Mouse (Mus musculus): ENCODE measurements around the gene Adgrg2. TPM values are rescaled to one million over a fixed set of nuclear protein-coding genes. Genes with fewer than 3 reads are reported as not detected.
A peak's percentile ranks its signal among the peaks of the same experiment; 100 is the strongest.

Gene Adgrg2
- 0.15 and 0.20 TPM in 2 replicates for polyA plus RNA-seq (2015; fragmentation: Nextera tagmentation; extraction: Ambion mirVana)

DNA sequence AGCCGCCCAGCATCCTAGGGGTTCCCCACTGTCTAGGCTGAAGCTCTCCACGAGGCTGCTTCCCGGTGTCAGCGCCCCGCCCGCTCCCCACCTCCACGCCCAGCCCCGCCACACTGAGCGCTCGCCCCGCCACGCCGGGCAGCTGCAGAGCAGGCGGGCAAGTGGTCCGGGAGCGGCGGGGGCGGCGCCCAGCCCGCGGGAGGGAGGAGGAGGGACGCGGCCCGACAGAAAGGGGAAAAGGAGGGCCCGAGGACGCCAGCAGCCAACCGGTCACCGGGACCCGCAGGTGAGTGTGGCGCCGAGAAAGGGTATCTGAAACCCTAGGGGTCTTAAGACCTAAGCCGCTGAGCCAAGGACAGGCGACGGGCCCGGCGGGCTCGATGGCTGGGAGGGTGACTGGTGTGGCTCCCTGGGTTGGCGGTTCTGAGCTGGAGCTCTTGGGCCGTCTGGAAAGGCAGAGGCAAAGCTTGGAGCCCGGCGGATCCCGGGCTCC is at the start of gene Adgrg2:
Gene Adgrg2, plus strand, starts transcription at position 227 of the 493 bp plus-strand sequence.
- WGBS (ENCODE audit: insufficient replicate concordance): 14% methylated on average over 41 of the region's 42 CpGs

DNA sequence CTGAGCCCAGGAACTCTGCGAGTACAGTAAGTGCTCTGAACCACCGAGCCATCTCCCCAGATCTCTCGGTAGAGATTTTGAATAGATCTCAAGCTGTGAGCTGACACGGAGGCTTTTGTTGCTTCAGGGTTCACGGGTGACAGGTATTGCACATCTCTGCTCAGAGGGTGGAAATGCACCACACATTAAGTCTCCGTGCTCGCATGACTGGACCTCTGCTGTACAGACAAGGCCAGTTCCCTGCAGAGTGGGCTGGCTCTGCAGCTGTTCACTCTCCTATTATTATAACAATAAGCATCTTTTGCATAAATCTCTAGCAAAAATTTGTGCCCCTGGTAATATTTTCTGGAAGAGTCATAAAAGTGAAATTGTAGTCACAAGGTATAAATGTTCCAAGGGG is 39.5 kb upstream of the Adgrg2 start:
- Histone ChIP-seq H3K36me3 (replicated peaks) (no peaks in the 10 kb centered on the region), H3K4me2 (no peak overlapping the region), H3K4me1 (replicated peaks) (no peaks in the 10 kb centered on the region), H3K27me3 (no peaks in the 10 kb centered on the region), H3K9me3 (replicated peaks) (no peaks in the 10 kb centered on the region), H3K4me3 (replicated peaks) (no peak overlapping the region), H3K9ac (no peak overlapping the region), H3K27ac (replicated peaks) (no peak overlapping the region)
- 64% methylated on average over 7 of the region's 7 CpGs for WGBS (ENCODE audit: insufficient replicate concordance)
- no peak for ATAC-seq (ENCODE audit: insufficient read depth)

More for the DNA sequence above, at the start of gene Adgrg2:
- H3K36me3 ChIP-seq (replicated peaks): no peaks in the 10 kb centered on the region
- peak within 1 kb of the TSS; percentile 39 for H3K4me3 ChIP-seq (replicated peaks)
- H3K4me2 ChIP-seq: peak within 1 kb of the TSS; percentile 61
- no peaks in the 10 kb centered on the region for H3K4me1 ChIP-seq (replicated peaks)
- H3K27me3 ChIP-seq: peaks cover 31% of the 10 kb centered on the region
- H3K27ac ChIP-seq (replicated peaks): no peak within 1 kb of the TSS
- ATAC-seq (ENCODE audit: insufficient read depth): 0 out of 2 replicates have a peak, but pooled peaks have one; percentile 40
- no peak within 1 kb of the TSS for H3K9ac ChIP-seq
- H3K9me3 ChIP-seq (replicated peaks): no peaks in the 10 kb centered on the region

DNA sequence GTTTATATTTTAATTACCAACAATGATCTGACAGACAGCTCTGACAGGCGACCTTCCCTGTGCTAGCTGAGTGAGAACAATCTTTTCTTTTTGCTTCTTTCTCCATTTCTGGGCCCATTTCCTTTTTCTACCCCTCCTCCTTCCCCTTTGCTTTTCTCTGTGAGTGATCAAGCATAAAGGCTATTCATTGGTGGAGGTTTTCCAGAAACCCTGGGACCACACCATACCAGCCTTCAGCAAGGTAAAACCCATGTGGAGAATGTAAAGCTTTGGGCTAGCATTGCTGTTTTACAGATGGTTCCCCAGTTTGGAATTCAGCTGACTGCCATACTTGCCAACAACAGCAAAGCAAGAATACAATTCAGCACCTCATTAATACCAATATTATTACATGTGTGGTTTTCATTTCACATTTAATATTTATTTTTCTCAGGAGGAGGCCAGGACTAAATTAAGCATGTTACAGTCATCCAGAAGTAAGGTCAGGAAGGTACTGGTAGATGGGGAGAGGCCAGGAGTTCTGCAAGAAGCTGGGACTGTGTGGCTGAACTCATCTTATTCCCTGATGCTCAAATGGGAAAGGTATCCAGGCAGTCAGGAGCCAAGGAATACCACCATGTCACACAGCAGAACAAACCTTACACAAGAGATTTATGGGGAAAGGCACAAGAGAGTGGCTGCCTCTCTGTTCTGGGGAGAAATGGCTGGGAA is 38.4 kb upstream of the Adgrg2 start:
- H3K4me3 ChIP-seq (replicated peaks): no peak overlapping the region
- H3K27ac ChIP-seq (replicated peaks): no peak overlapping the region
- no peak overlapping the region for H3K9ac ChIP-seq
- no peaks in the 10 kb centered on the region for H3K4me1 ChIP-seq (replicated peaks)
- ATAC-seq (ENCODE audit: insufficient read depth): no peak
- no peaks in the 10 kb centered on the region for H3K27me3 ChIP-seq
- no peaks in the 10 kb centered on the region for H3K9me3 ChIP-seq (replicated peaks)
- 15% methylated on average over 1 of the region's 1 CpGs for WGBS (ENCODE audit: insufficient replicate concordance)
- H3K36me3 ChIP-seq (replicated peaks): no peaks in the 10 kb centered on the region
- no peak overlapping the region for H3K4me2 ChIP-seq

DNA sequence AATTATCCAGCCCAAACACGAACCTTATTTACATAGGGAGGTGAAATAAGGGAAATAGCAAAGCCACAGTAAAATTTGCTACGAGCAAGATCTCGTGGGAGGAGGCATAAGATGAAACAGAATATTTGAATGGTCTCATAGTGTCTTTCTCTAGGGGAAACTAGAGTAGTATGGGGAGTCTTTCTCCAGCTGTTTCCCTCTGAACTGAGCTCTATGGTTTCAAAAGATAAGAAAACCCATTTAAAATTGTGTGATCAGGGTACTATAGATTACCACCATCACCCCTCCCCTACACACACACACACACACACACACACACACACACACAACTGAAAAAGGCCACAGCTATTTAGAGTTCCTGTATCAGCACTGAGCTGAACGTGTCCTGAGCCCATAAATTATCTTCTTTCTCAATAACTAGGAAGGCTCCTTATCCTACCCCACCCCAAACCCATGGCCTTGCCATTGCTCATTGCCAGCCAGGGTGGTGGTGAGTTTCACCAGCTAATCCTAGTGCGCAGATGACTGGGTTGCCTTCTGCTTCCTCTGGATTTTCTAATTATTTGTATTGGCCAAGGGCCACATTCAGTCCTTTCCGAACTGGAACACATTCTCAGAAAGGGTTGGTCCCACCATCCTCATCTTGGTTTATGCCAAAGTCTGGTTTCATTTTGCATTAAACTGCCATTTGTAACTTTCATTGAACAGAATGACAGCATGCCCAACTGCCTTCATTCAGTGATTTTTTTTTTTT is 5.6 kb upstream of the Adgrg2 start:
- Histone ChIP-seq H3K4me3 (replicated peaks) (no peak overlapping the region), H3K36me3 (replicated peaks) (no peaks in the 10 kb centered on the region), H3K27ac (replicated peaks) (no peak overlapping the region), H3K4me1 (replicated peaks) (no peaks in the 10 kb centered on the region), H3K27me3 (0 out of 2 replicates have a peak, but pooled peaks cover under 1% of the 10 kb centered on the region), H3K9me3 (replicated peaks) (no peaks in the 10 kb centered on the region), H3K9ac (no peak overlapping the region), H3K4me2 (no peak overlapping the region)
- ATAC-seq (ENCODE audit: insufficient read depth): peak; percentile 88
- WGBS (ENCODE audit: insufficient replicate concordance): 29% methylated on average over 6 of the region's 6 CpGs

DNA sequence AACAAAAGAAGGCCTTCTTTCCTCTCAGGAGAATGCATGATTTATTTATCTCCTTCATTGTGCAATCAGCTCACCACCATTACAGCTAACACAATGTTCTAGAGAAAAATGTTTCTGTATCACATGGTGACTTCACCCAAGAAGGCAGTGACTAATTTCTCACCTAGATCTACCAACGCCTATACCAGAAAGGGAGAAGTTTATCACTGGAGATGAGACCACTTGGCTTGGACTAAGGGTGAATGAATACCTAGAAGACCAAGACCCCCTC is 5.1 kb upstream of the Adgrg2 start:
- 43% methylated on average over 1 of the region's 1 CpGs for WGBS (ENCODE audit: insufficient replicate concordance)
- no peaks in the 10 kb centered on the region for H3K9me3 ChIP-seq (replicated peaks)
- no peak overlapping the region for H3K4me2 ChIP-seq
- peaks cover 5% of the 10 kb centered on the region; the same call in 1 of the 2 replicates for H3K27me3 ChIP-seq
- H3K9ac ChIP-seq: no peak overlapping the region
- no peak overlapping the region for H3K4me3 ChIP-seq (replicated peaks)
- H3K4me1 ChIP-seq (replicated peaks): no peaks in the 10 kb centered on the region
- H3K27ac ChIP-seq (replicated peaks): no peak overlapping the region
- H3K36me3 ChIP-seq (replicated peaks): no peaks in the 10 kb centered on the region
- ATAC-seq (ENCODE audit: insufficient read depth): no peak

DNA sequence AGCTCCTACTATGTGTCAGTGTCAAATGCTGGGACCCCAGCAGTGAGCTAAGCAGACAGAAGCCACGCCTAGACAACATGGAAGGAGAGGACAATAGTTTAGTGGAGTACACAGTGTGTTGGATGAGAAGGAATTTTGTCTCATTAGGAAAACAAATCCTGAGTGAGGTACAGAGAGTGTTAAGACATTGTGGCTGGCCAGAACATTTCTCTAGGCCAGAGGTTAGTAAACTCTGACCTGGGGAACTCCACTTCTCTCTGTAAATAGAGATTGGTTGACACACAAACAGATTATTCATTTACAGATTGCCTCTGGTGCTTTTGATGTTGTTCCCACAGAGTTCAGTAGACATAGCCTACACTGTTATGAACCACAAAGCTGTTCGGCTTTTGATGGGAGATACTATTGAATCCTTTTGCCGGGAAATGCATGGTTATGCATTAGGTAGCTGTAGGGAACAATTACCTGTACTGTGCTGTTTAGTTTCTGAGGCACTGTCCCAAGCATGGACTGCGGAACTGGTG is 22.5 kb downstream of the Adgrg2 start:
- Histone ChIP-seq H3K4me3 (replicated peaks) (no peak overlapping the region), H3K36me3 (replicated peaks) (no peaks in the 10 kb centered on the region), H3K27me3 (no peaks in the 10 kb centered on the region; the same call in 1 of the 2 replicates), H3K4me1 (replicated peaks) (no peaks in the 10 kb centered on the region), H3K9ac (no peak overlapping the region), H3K4me2 (no peak overlapping the region), H3K9me3 (replicated peaks) (no peaks in the 10 kb centered on the region), H3K27ac (replicated peaks) (no peak overlapping the region)
- ATAC-seq (ENCODE audit: insufficient read depth): peak; percentile 68
- WGBS (ENCODE audit: insufficient replicate concordance): 52% methylated on average over 4 of the region's 4 CpGs

DNA sequence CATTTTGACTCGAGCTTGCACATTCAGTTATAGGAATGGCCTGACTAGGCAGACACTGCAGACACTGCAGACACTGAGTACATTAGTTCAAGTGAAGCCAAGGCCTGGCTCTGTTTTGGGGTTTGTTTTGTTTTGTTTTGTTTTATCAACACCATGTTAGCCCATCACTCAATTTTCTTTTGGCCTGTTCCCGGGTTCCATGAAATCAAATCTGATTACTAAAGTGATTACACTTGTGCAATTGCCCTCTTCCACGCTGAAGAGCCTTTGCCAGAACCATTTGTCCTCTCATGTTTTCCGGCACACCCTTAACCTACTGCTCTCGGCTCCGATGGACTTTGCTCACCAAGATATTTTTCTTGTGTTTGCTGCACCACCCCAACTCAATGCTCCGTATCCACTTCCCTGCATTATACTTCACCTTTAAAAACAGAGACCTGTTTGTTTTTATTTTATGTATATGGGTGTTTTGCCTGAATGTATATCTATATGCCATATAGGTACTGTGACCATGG is 23.4 kb downstream of the Adgrg2 start:
- Histone ChIP-seq H3K36me3 (replicated peaks) (no peaks in the 10 kb centered on the region), H3K4me1 (replicated peaks) (no peaks in the 10 kb centered on the region), H3K9ac (no peak overlapping the region), H3K27ac (replicated peaks) (no peak overlapping the region), H3K9me3 (replicated peaks) (no peaks in the 10 kb centered on the region), H3K4me2 (no peak overlapping the region), H3K27me3 (no peaks in the 10 kb centered on the region; the same call in 1 of the 2 replicates), H3K4me3 (replicated peaks) (no peak overlapping the region)
- WGBS (ENCODE audit: insufficient replicate concordance): 63% methylated on average over 7 of the region's 7 CpGs
- no peak for ATAC-seq (ENCODE audit: insufficient read depth)

DNA sequence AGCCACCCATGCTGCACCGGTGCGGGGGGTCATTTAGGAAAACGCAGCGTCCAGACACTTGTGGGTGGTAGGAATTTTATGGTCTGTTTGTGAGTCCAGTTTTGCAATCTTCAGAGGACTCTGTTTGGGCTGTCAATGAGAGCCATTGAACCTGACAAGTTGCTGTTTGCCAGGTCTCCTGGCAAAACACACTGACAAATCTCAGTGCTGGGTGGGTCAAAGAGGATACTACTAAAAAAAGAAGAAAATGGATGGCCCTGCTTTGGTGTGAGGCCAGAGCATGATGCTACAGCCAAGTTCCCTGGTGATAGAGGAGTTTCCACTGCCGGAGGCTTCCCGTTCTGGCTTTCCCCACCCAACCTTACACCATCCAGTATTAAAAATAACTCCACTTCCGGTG is 27.9 kb downstream of the Adgrg2 start:
- H3K9me3 ChIP-seq (replicated peaks): no peaks in the 10 kb centered on the region
- H3K27me3 ChIP-seq: no peaks in the 10 kb centered on the region
- no peaks in the 10 kb centered on the region for H3K36me3 ChIP-seq (replicated peaks)
- no peak for ATAC-seq (ENCODE audit: insufficient read depth)
- no peak overlapping the region for H3K27ac ChIP-seq (replicated peaks)
- H3K9ac ChIP-seq: no peak overlapping the region
- H3K4me1 ChIP-seq (replicated peaks): no peaks in the 10 kb centered on the region
- WGBS (ENCODE audit: insufficient replicate concordance): 62% methylated on average over 7 of the region's 7 CpGs
- H3K4me2 ChIP-seq: no peak overlapping the region
- no peak overlapping the region for H3K4me3 ChIP-seq (replicated peaks)

DNA sequence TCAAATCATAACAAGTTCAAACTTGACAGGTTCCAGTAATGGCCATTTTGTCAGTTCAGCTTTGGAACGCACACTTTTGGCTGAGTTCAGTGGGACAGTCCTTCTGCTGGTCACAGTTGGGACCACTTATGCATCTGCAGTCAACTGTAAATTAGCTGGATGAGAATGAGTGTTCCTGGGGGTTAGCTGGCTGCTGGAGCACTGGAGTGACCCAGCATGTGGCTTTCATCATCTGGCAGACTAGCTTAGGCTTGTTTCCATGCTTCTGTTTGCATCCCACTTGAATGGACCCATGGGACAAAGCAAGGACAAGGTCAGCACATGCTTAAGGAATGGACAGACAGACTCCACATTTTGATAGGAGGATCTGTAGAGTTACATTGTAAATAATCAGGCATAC is 33.2 kb downstream of the Adgrg2 start:
- no peaks in the 10 kb centered on the region for H3K36me3 ChIP-seq (replicated peaks)
- ATAC-seq (ENCODE audit: insufficient read depth): no peak
- no peaks in the 10 kb centered on the region for H3K27me3 ChIP-seq
- H3K4me2 ChIP-seq: no peak overlapping the region
- no peak overlapping the region for H3K27ac ChIP-seq (replicated peaks)
- WGBS (ENCODE audit: insufficient replicate concordance): 60% methylated on average over 1 of the region's 1 CpGs
- no peaks in the 10 kb centered on the region for H3K9me3 ChIP-seq (replicated peaks)
- no peak overlapping the region for H3K4me3 ChIP-seq (replicated peaks)
- no peaks in the 10 kb centered on the region for H3K4me1 ChIP-seq (replicated peaks)
- no peak overlapping the region for H3K9ac ChIP-seq

DNA sequence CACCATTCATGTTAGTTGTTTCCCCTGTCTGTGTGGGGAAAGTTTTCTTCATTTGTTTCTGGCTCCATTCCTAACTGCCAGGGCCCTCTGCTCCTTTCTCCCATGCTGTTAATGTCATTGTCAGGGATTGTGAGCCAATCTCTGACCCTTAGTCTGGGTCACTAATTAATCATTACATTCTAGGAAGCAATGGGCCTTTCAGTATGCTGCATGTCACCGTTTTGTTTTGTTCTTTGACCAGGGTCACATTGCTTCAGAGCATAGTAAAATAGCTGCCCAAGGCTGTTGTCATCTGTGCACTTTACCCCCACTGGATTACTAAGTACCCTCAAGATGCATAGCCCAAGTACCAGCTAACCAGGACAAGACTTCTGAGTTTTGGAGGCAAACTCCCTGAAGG is 36.0 kb downstream of the Adgrg2 start:
- no peaks in the 10 kb centered on the region for H3K27me3 ChIP-seq
- no peak overlapping the region for H3K9ac ChIP-seq
- no peaks in the 10 kb centered on the region for H3K9me3 ChIP-seq (replicated peaks)
- no peaks in the 10 kb centered on the region for H3K4me1 ChIP-seq (replicated peaks)
- WGBS (ENCODE audit: insufficient replicate concordance): 44% methylated on average over 1 of the region's 1 CpGs
- no peak overlapping the region for H3K4me2 ChIP-seq
- ATAC-seq (ENCODE audit: insufficient read depth): peak; percentile 63
- no peak overlapping the region for H3K4me3 ChIP-seq (replicated peaks)
- no peak overlapping the region for H3K27ac ChIP-seq (replicated peaks)
- H3K36me3 ChIP-seq (replicated peaks): no peaks in the 10 kb centered on the region

DNA sequence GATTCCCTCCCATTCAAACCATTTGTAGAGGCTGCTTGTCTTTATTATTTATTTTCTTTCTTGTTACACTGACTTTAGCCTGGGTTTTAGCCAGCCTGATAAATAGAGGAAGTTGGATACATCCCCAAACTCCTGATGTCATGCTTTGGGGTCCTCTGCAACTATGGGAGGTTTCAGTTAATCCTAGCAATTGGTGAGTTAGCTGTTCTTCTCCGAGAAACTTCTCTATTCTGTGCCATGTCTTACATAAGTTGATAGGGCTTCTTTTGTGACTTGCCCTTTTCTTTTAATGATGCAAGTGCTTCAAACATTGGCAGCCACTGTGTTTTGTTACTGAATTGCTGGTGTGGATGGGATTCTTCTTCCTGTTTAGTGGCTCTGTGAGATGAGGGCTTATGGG is 36.4 kb downstream of the Adgrg2 start:
- ATAC-seq (ENCODE audit: insufficient read depth): no peak
- H3K4me1 ChIP-seq (replicated peaks): no peaks in the 10 kb centered on the region
- 63% methylated on average over 1 of the region's 1 CpGs for WGBS (ENCODE audit: insufficient replicate concordance)

More for the DNA sequence above, 36.4 kb downstream of the Adgrg2 start:
- Histone ChIP-seq H3K27me3 (no peaks in the 10 kb centered on the region), H3K9ac (no peak overlapping the region), H3K4me3 (replicated peaks) (no peak overlapping the region), H3K27ac (replicated peaks) (no peak overlapping the region), H3K36me3 (replicated peaks) (no peaks in the 10 kb centered on the region), H3K9me3 (replicated peaks) (no peaks in the 10 kb centered on the region), H3K4me2 (no peak overlapping the region)

All from liver, embryonic 15.5 days (tissue).